Mouse (Mus musculus): ENCODE results near the gene Zfp637. TPM values are rescaled to one million over a fixed set of nuclear protein-coding genes. Genes with fewer than 3 reads are reported as not detected.

The Zfp637 gene
- polyA plus RNA-seq (2012; rRNA removed) = 23.3 and 25.5 TPM in 2 replicates

GRCm38 (mm10) chr6:117840686-117841510 lies at the start of gene Zfp637:
Gene Zfp637 (plus strand): TSS chr6:117841180.
- no peak within 1 kb of the TSS for H3K27ac ChIP-seq (ENCODE audit: control insufficient read depth, insufficient read depth, low read length)
- H3K36me3 ChIP-seq (ENCODE audit: control insufficient read depth, insufficient read depth, low read length) = peaks cover 18% of the 10 kb centered on the region
- H3K4me3 ChIP-seq (ENCODE audit: control insufficient read depth, insufficient read depth, low read length) = peak within 1 kb of the TSS; percentile 99
- TF ChIP-seq POLR2A (IDR thresholded peaks at IDR 0.05; ENCODE audit: control insufficient read depth, extremely low read depth, insufficient read depth, low read length, poor library complexity) (peak; percentile 73; the same call in 1 of the 2 replicates), CTCF (IDR thresholded peaks at IDR 0.05; ENCODE audit: borderline replicate concordance, control insufficient read depth, extremely low read depth, insufficient read depth, low read length, poor library complexity) (peak; percentile 66; the same call in 1 of the 2 replicates)
- WGBS = under 1% methylated on average over 66 of the region's 66 CpGs
- no peaks in the 10 kb centered on the region for H3K27me3 ChIP-seq (ENCODE audit: control insufficient read depth, insufficient read depth, low read length)
- peak; percentile 93 for DNase-seq
- H3K4me1 ChIP-seq (replicated peaks; ENCODE audit: control insufficient read depth, insufficient read depth, low read length) = 0 out of 2 replicates have a peak, but pooled peaks cover 2% of the 10 kb centered on the region

DNA sequence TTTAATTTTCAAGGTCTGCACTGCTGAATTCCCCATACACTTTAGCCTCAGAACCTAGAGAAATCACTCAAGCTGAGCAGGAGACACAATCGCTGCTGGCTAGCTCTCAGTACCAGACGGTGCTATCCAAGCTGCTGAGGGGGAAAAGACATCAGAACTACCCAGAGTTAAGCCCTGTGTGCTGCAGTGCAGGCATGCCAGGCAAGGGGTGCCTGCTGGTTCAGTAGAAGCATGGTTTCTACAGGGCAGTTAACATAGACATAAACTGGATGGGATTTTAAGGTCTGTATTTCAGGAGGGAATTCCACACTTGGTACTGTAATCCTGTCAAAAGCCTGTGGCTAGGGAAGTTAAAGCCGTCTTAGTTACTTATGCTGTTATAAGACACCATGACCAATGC lies 45.7 kb upstream of the Zfp637 start:
- Histone ChIP-seq H3K4me3 (ENCODE audit: control insufficient read depth, insufficient read depth, low read length) (no peak overlapping the region), H3K27me3 (ENCODE audit: control insufficient read depth, insufficient read depth, low read length) (no peaks in the 10 kb centered on the region), H3K27ac (ENCODE audit: control insufficient read depth, insufficient read depth, low read length) (no peak overlapping the region), H3K36me3 (ENCODE audit: control insufficient read depth, insufficient read depth, low read length) (no peaks in the 10 kb centered on the region), H3K4me1 (replicated peaks; ENCODE audit: control insufficient read depth, insufficient read depth, low read length) (no peaks in the 10 kb centered on the region)
- DNase-seq = no peak
- 94% methylated on average over 3 of the region's 3 CpGs for WGBS
- no peak for TF ChIP-seq CTCF (IDR thresholded peaks at IDR 0.05; ENCODE audit: borderline replicate concordance, control insufficient read depth, extremely low read depth, insufficient read depth, low read length, poor library complexity)
- TF ChIP-seq POLR2A (IDR thresholded peaks at IDR 0.05; ENCODE audit: control insufficient read depth, extremely low read depth, insufficient read depth, low read length, poor library complexity) = no peak

GRCm38 (mm10) chr6:117800824-117801223 lies 40.2 kb upstream of the Zfp637 start:
- Histone ChIP-seq H3K27me3 (ENCODE audit: control insufficient read depth, insufficient read depth, low read length) (no peaks in the 10 kb centered on the region), H3K4me1 (replicated peaks; ENCODE audit: control insufficient read depth, insufficient read depth, low read length) (no peaks in the 10 kb centered on the region), H3K36me3 (ENCODE audit: control insufficient read depth, insufficient read depth, low read length) (no peaks in the 10 kb centered on the region), H3K27ac (ENCODE audit: control insufficient read depth, insufficient read depth, low read length) (no peak overlapping the region), H3K4me3 (ENCODE audit: control insufficient read depth, insufficient read depth, low read length) (no peak overlapping the region)
- no peak for TF ChIP-seq CTCF (IDR thresholded peaks at IDR 0.05; ENCODE audit: borderline replicate concordance, control insufficient read depth, extremely low read depth, insufficient read depth, low read length, poor library complexity)
- TF ChIP-seq POLR2A (IDR thresholded peaks at IDR 0.05; ENCODE audit: control insufficient read depth, extremely low read depth, insufficient read depth, low read length, poor library complexity) = no peak
- 91% methylated on average over 7 of the region's 7 CpGs for WGBS
- no peak for DNase-seq

GRCm38 (mm10) chr6:117801801-117802200 lies 39.2 kb upstream of the Zfp637 start:
- Histone ChIP-seq H3K4me3 (ENCODE audit: control insufficient read depth, insufficient read depth, low read length) (no peak overlapping the region), H3K27me3 (ENCODE audit: control insufficient read depth, insufficient read depth, low read length) (no peaks in the 10 kb centered on the region), H3K27ac (ENCODE audit: control insufficient read depth, insufficient read depth, low read length) (no peak overlapping the region), H3K36me3 (ENCODE audit: control insufficient read depth, insufficient read depth, low read length) (no peaks in the 10 kb centered on the region), H3K4me1 (replicated peaks; ENCODE audit: control insufficient read depth, insufficient read depth, low read length) (no peaks in the 10 kb centered on the region)
- DNase-seq = no peak
- WGBS = 82% methylated on average over 6 of the region's 6 CpGs
- TF ChIP-seq POLR2A (IDR thresholded peaks at IDR 0.05; ENCODE audit: control insufficient read depth, extremely low read depth, insufficient read depth, low read length, poor library complexity) (no peak), CTCF (IDR thresholded peaks at IDR 0.05; ENCODE audit: borderline replicate concordance, control insufficient read depth, extremely low read depth, insufficient read depth, low read length, poor library complexity) (no peak)

DNA sequence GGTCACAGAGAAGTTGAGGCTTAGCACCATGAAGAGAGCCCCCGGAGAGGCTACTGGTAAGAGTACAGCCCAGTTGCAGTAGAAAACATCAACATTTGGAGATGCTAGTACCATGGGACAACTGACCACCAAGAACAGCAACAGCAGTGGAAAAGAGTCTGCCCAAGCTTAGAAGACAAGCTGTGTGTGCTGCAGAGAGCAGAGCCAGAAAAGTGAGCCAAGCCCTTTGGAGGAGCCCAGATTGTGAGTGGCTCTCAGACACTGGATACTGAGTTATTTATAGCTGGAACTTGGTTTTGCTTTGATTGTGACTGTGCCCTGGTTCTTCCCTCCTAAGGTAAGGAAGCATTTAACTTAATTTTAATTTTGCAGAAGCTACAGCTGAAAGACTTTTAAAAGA lies 33.2 kb upstream of the Zfp637 start:
- H3K4me1 ChIP-seq (replicated peaks; ENCODE audit: control insufficient read depth, insufficient read depth, low read length) = no peaks in the 10 kb centered on the region
- H3K27ac ChIP-seq (ENCODE audit: control insufficient read depth, insufficient read depth, low read length) = no peak overlapping the region
- DNase-seq = no peak
- WGBS = 96% methylated on average over 1 of the region's 1 CpGs
- no peaks in the 10 kb centered on the region for H3K27me3 ChIP-seq (ENCODE audit: control insufficient read depth, insufficient read depth, low read length)
- TF ChIP-seq POLR2A (IDR thresholded peaks at IDR 0.05; ENCODE audit: control insufficient read depth, extremely low read depth, insufficient read depth, low read length, poor library complexity) (no peak), CTCF (IDR thresholded peaks at IDR 0.05; ENCODE audit: borderline replicate concordance, control insufficient read depth, extremely low read depth, insufficient read depth, low read length, poor library complexity) (no peak)
- no peak overlapping the region for H3K4me3 ChIP-seq (ENCODE audit: control insufficient read depth, insufficient read depth, low read length)
- no peaks in the 10 kb centered on the region for H3K36me3 ChIP-seq (ENCODE audit: control insufficient read depth, insufficient read depth, low read length)

- DNase-seq = no peak
- Histone ChIP-seq H3K4me1 (replicated peaks; ENCODE audit: control insufficient read depth, insufficient read depth, low read length) (no peaks in the 10 kb centered on the region), H3K36me3 (ENCODE audit: control insufficient read depth, insufficient read depth, low read length) (no peaks in the 10 kb centered on the region), H3K4me3 (ENCODE audit: control insufficient read depth, insufficient read depth, low read length) (no peak overlapping the region), H3K27me3 (ENCODE audit: control insufficient read depth, insufficient read depth, low read length) (no peaks in the 10 kb centered on the region), H3K27ac (ENCODE audit: control insufficient read depth, insufficient read depth, low read length) (no peak overlapping the region)
- no peak for TF ChIP-seq CTCF (IDR thresholded peaks at IDR 0.05; ENCODE audit: borderline replicate concordance, control insufficient read depth, extremely low read depth, insufficient read depth, low read length, poor library complexity)
- no peak for TF ChIP-seq POLR2A (IDR thresholded peaks at IDR 0.05; ENCODE audit: control insufficient read depth, extremely low read depth, insufficient read depth, low read length, poor library complexity)
- 98% methylated on average over 6 of the region's 6 CpGs for WGBS
These were observed 31.2 kb upstream of the Zfp637 start for GRCm38 (mm10) chr6:117809816-117810215.

All from thymus, adult 2 months (tissue).